Mouse (Mus musculus): ENCODE measurements at regions not wholly inside any gene's neighbourhood (a gene's known extent, or its start where the extent isn't known, plus 50 kb on each side); places are given as distances from the start of the nearest gene placed in this dataset.
A peak's percentile ranks its signal among the peaks of the same experiment; 100 is the strongest.
"Not testable (repeated sequence)": the region's sequence is repeated elsewhere in the genome, so short reads cannot be mapped to it uniquely, and the experiment has no call there.

GRCm38 (mm10) chr12:70658106-70658505 is 167.2 kb upstream of the Frmd6 start:
- no peak for DNase-seq (ENCODE audit: low read depth, low spot score)

DNA sequence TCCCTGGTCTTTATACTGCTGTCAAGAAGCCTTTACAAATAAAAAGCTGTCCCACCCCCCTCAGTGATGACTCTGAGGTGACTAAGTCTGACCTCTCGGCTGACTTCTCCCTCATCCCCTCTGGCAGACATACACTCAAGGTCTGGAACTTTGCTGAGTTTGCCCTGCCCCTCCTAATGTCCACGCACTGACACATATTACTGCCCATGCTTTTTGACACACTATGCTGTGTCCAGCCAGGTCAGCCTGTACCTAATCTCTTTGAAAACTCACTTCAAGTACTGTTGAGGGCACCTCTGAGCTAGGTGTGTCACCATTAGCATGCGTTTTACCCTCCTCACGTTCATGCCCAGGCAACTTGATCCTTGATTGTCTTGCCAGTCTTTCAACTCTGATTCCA is 164.9 kb upstream of the Frmd6 start:
- DNase-seq (ENCODE audit: low read depth, low spot score) = no peak

- DNase-seq (ENCODE audit: low read depth, low spot score) = not testable (repeated sequence)
These were observed 157.2 kb upstream of the Frmd6 start for GRCm38 (mm10) chr12:70668158-70668557.

- no peak for DNase-seq (ENCODE audit: low read depth, low spot score)
These were observed 153.2 kb upstream of the Frmd6 start for GRCm38 (mm10) chr12:70672115-70672514.

GRCm38 (mm10) chr12:70673188-70673587 is 152.1 kb upstream of the Frmd6 start:
- no peak for DNase-seq (ENCODE audit: low read depth, low spot score)

GRCm38 (mm10) chr12:70674144-70674543 is 151.2 kb upstream of the Frmd6 start:
- no peak for DNase-seq (ENCODE audit: low read depth, low spot score)

DNA sequence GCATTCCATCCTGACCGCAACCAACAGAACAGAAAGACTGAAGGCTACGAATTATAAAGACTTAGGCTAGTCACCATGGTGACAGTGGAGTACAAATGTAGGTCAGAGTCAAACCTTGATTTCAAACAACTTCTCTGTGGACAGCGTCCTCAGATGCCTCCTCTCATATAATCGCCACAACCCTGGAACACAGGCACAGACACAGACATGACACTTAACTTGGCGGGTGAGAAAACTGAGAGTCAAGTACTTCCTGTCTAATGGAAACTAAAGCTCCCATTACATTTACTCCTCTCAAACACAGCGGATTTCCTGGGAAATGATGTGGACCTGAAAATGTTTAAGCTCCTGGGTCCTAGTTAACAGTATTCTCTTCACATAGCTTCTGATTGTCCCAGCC is 149.5 kb upstream of the Frmd6 start:
- DNase-seq (ENCODE audit: low read depth, low spot score) = no peak

DNA sequence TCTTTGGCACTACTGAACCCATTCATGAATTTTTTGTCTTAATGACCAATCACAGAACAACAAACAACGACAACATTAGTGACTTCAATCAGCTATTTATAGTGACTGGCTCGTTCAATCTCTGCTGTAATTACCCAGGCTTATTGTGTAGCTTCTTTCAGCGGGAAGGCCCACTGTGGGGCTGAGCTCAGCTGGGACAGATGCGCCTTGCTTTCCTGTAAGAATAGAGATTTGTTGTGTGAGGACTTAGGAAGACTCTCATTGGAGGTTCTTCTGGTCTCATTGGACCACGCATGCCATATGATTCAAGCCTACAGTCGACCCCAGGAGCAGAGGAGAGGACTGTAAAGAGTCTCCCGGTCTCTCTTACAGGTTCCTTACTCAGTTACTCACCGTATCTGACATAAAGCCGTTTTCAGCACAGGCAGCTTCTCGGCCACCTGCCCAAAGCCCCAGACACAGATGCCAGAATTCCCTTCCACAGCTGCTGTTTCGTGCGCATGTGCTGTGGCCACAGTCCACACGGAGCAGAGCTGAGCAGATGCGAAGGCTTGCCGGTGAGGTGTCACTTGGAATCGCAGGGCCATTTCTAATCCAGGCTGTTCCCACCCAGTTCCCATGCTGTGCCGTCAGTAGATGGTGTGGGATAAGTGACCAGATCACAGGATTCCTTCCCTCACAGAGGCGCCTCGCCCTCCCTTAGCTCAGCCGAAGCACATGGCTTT is 145.5 kb upstream of the Frmd6 start:
- no peak for DNase-seq (ENCODE audit: low read depth, low spot score)

DNA sequence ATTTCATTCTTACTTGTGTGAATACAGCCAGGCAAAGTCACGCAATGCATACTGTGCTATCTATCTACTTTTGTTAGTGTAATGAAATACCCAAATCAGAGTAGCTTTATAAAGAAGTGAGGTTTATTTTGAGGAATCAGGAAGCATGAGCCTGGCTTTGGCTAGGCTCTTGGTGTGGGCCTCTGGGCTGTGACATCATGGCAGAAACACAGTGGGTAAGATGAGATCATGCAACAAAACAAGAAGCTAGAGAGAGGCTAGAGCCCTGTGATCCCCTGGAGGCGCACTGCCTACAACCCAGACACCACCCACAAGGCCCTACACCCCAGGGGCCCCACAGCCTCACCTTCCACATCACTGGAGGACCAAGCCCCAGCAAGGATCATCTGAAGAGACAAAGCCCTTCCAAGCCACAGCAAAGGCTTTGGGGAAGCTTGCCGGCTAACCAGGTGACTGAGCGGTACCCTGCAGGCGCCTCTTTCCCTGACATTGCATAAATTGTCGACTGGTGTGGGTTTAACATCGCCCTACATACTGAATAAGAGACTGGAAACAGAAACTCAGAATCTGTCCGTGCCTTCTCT is 143.8 kb upstream of the Frmd6 start:
- DNase-seq (ENCODE audit: low read depth, low spot score) = peak; percentile 25

DNA sequence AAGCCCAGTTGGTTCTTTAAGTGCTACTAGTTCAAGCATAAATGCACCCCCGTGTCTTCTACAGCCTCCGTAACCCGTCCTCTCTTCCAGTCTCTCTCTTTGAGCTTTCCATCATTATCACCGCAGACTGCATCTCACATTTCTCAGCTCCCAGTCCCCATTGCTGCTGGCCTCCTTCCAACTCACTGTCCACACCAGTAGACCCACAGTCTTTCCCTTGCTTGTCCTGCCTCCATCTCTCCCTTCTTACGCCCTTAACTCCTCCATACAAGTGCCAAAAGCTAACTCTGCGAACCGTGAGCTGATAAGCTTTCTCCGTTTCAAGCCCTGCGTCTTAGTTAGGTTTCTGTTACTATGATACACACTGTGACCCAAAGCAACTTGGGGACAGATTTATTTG is 141.0 kb upstream of the Frmd6 start:
- DNase-seq (ENCODE audit: low read depth, low spot score) = no peak

- DNase-seq (ENCODE audit: low read depth, low spot score) = no peak
These were observed 139.9 kb upstream of the Frmd6 start for GRCm38 (mm10) chr12:70685432-70685831.

- no peak for DNase-seq (ENCODE audit: low read depth, low spot score)
These were observed 139.0 kb upstream of the Frmd6 start for GRCm38 (mm10) chr12:70686337-70686736.

GRCm38 (mm10) chr12:70686971-70687370 is 138.3 kb upstream of the Frmd6 start:
- DNase-seq (ENCODE audit: low read depth, low spot score) = no peak

- peak; percentile 91 for DNase-seq (ENCODE audit: low read depth, low spot score)
These were observed 130.2 kb upstream of the Frmd6 start for GRCm38 (mm10) chr12:70695162-70695561.

DNA sequence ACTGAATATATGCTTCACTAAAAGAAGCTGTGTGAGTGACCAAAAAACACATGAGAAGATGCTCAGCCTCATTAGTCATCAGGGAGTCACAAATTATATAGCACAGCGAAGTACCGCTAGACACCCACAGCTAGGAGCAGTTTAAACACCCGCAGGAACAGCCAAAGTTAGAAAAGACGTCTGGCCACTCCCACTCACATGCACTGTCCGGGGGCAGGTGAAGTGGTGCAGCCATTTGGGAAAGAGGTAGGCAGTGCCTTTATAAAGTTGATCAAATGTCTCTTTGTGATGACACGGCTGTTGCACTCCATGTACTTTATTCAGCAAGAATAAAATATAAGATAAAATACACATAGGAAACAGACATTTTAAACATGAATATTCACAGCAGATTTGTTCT is 129.1 kb upstream of the Frmd6 start:
- peak; percentile 48 for DNase-seq (ENCODE audit: low read depth, low spot score)

- peak; percentile 60 for DNase-seq (ENCODE audit: low read depth, low spot score)
These were observed 126.8 kb upstream of the Frmd6 start for GRCm38 (mm10) chr12:70698466-70698865.

GRCm38 (mm10) chr12:70702473-70702872 is 122.8 kb upstream of the Frmd6 start:
- DNase-seq (ENCODE audit: low read depth, low spot score) = no peak

DNA sequence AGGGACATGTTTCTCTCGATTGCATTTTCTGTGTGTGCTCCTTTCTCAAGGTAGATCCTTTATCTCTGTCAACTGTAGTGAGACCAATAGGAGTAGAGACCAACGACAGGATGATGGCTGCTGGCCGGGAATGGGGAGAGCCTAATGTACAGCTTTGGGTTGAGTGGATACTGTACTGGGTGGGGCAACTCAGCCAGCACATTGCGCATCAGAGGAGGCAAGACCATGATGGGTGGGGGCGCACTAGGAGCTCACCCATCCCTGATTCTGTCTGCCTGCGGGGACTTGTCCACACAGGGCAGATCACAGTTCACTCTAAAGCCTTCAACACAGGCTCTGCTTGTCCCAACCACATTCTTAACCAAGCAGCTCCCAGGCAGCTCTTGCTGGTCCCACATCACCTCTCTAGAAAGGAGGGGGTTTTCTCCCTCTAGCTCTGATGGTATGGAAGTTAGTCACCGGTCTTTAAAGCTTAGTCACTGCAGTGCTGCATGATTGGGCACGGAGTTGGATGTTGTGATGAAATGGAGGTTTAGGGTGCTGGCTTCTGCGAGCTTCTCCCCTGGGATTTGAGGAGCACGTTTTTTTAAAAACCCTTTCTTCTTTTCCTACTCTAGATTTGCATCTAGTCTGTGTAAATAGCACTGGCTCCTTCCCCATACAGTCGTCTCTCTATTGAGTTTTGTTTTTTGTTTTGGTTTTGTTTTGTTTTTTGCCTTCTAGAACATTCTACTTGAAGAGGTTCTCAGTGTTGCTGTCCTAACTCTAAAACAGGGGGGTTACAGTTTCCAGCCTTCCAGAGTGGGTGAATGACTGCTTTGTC is 118.3 kb upstream of the Frmd6 start:
- peak; percentile 84 for DNase-seq (ENCODE audit: low read depth, low spot score)

GRCm38 (mm10) chr12:70707629-70708289 is 117.6 kb upstream of the Frmd6 start:
- peak; percentile 79 for DNase-seq (ENCODE audit: low read depth, low spot score)

DNA sequence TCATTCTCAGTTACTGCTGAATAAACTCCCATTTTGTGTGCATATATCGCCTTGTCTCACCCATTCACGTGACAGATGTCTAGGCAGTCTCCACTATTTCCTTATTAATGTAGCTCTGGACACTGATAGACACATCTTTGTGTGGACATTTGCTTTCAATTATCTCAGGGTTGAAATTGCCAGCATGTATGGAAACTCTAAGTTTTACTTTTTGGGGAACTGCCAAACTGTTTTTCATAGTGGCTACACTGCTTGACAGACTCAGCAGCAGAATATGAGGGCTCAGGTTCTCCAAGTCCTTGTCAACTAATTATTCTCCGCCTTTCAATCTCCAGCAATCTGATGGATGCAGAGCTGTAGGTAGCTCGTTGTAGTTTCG is 117.0 kb upstream of the Frmd6 start:
- DNase-seq (ENCODE audit: low read depth, low spot score) = peak; percentile 75

- no peak for DNase-seq (ENCODE audit: low read depth, low spot score)
These were observed 115.0 kb upstream of the Frmd6 start for GRCm38 (mm10) chr12:70710311-70710710.

GRCm38 (mm10) chr12:70711030-70711429 is 114.3 kb upstream of the Frmd6 start:
- DNase-seq (ENCODE audit: low read depth, low spot score) = peak; percentile 36

All from 3T3-L1 (cell line).